Mouse (Mus musculus) CH12.LX (cell line): ENCODE results near the gene Tgfbr1. TPM values are rescaled to one million over a fixed set of nuclear protein-coding genes. Genes with fewer than 3 reads are reported as not detected.

Experiments used
- DNase-seq: peaks from one replicate; pipeline ENCODE4 v3.0.0-alpha.2; 2013; ENCODE audit errors: extremely low read depth
- H3K27ac ChIP-seq: 2 replicates; pipeline ENCODE4 v1.5.1; 2012; ENCODE audit warnings: low read depth, mild to moderate bottlenecking, control low read depth, moderate library complexity; ENCODE audit not compliant: insufficient read depth
- H3K27me3 ChIP-seq: replicated peaks from 2 replicates; pipeline ENCODE3; 2012; ENCODE audit warnings: inconsistent platforms
- H3K36me3 ChIP-seq, 2 experiments: replicated peaks in 1 of 2; 2 replicates each; pipeline versions ENCODE3 to v1.6.1; 2012; ENCODE audit warnings: inconsistent platforms in 1 of 2, low read length in 1 of 2, mild to moderate bottlenecking in 1 of 2, mixed read lengths in 1 of 2, moderate library complexity in 1 of 2; ENCODE audit not compliant: control insufficient read depth in 1 of 2, insufficient read depth in 1 of 2
- H3K4me1 ChIP-seq, 2 experiments: 2 replicates each; pipeline ENCODE4 v1.6.1; 2012; ENCODE audit warnings: inconsistent platforms in 1 of 2, moderate library complexity in 1 of 2; ENCODE audit not compliant: insufficient read depth in 2 of 2, control insufficient read depth in 1 of 2
- H3K4me2 ChIP-seq: 2 replicates; pipeline ENCODE4 v1.6.1; 2012; ENCODE audit warnings: low read depth, mild to moderate bottlenecking, control low read depth; ENCODE audit not compliant: poor library complexity, insufficient read depth, severe bottlenecking
- H3K4me3 ChIP-seq, 3 experiments: fragments of 150-350 bp in 1 of 3; sonication (generic) in 1 of 3; replicated peaks in 1 of 3; 2 replicates each; pipeline versions ENCODE3 to v1.5.1; 2011 to 2012; ENCODE audit warnings: low read depth in 2 of 3, low read length in 2 of 3, mild to moderate bottlenecking in 2 of 3, moderate library complexity in 2 of 3, control low read depth in 1 of 3, improper control_type of control experiment in 1 of 3, inconsistent platforms in 1 of 3, mixed read lengths in 1 of 3; ENCODE audit not compliant: poor library complexity in 1 of 3
- H3K79me2 ChIP-seq: replicated peaks from 2 replicates; pipeline ENCODE4 v1.6.1; 2012; ENCODE audit warnings: mild to moderate bottlenecking, moderate library complexity; ENCODE audit not compliant: control insufficient read depth, poor library complexity, insufficient read depth, severe bottlenecking; ENCODE audit errors: extremely low read depth
- H3K9ac ChIP-seq: 2 replicates; pipeline ENCODE4 v1.6.1; 2012; ENCODE audit warnings: low read depth, mild to moderate bottlenecking, control low read depth, moderate library complexity; ENCODE audit not compliant: insufficient read depth
- H3K9me3 ChIP-seq: replicated peaks from 2 replicates; pipeline ENCODE3; 2012; ENCODE audit warnings: low read length, inconsistent platforms, mixed read lengths
- CTCF ChIP-seq, 2 experiments: IDR thresholded peaks in 1 of 2; conservative IDR thresholded peaks in 1 of 2; 2 replicates each; pipeline ENCODE4 v1.5.1; 2011 to 2012; ENCODE audit warnings: low read depth in 2 of 2, low read length in 2 of 2, improper control_type of control experiment in 1 of 2, inconsistent platforms in 1 of 2, mild to moderate bottlenecking in 1 of 2, moderate library complexity in 1 of 2
- E2F4 ChIP-seq: IDR thresholded peaks from 2 replicates; pipeline ENCODE4 v1.6.1; 2011; ENCODE audit warnings: low read depth, low read length, improper control_type of control experiment; ENCODE audit not compliant: insufficient replicate concordance
- IRF4 ChIP-seq: IDR thresholded peaks from 2 replicates; pipeline ENCODE4 v1.6.1; 2014; ENCODE audit warnings: low read depth, mild to moderate bottlenecking, inconsistent platforms, low read length, improper control_type of control experiment
- JUN ChIP-seq: IDR thresholded peaks from 2 replicates; pipeline ENCODE4 v1.6.1; 2011; ENCODE audit warnings: low read depth, mild to moderate bottlenecking, low read length, improper control_type of control experiment, moderate library complexity; ENCODE audit not compliant: insufficient read depth
- JUND ChIP-seq: conservative IDR thresholded peaks from 2 replicates; pipeline ENCODE4 v1.6.1; 2011; ENCODE audit warnings: low read depth, low read length, improper control_type of control experiment
- MAZ ChIP-seq: IDR thresholded peaks from 2 replicates; pipeline ENCODE4 v1.6.1; 2012; ENCODE audit warnings: low read depth, mild to moderate bottlenecking, inconsistent platforms, low read length, improper control_type of control experiment, moderate library complexity
- MEF2A ChIP-seq: IDR thresholded peaks from 2 replicates; pipeline ENCODE4 v1.6.1; 2014; ENCODE audit warnings: low read depth, mild to moderate bottlenecking, inconsistent platforms, low read length, improper control_type of control experiment, borderline replicate concordance
- MYC ChIP-seq: IDR thresholded peaks from 2 replicates; pipeline ENCODE4 v1.6.1; 2011; ENCODE audit warnings: low read depth, mild to moderate bottlenecking, improper control_type of control experiment, low read length
- POLR2A ChIP-seq: IDR thresholded peaks from 2 replicates; pipeline ENCODE4 v1.6.1; 2011; ENCODE audit warnings: low read depth, mild to moderate bottlenecking, improper control_type of control experiment, low read length
- RAD21 ChIP-seq: IDR thresholded peaks from 2 replicates; pipeline ENCODE4 v1.6.1; 2011; ENCODE audit warnings: low read depth, mild to moderate bottlenecking, low read length, improper control_type of control experiment, moderate library complexity
- RCOR1 ChIP-seq: conservative IDR thresholded peaks from 2 replicates; pipeline ENCODE4 v1.6.1; 2012; ENCODE audit warnings: low read depth, mild to moderate bottlenecking, inconsistent platforms, low read length, improper control_type of control experiment
- SIN3A ChIP-seq: IDR thresholded peaks from 2 replicates; pipeline ENCODE4 v1.6.1; 2012; ENCODE audit warnings: low read length, improper control_type of control experiment, inconsistent platforms
- SMC3 ChIP-seq: IDR thresholded peaks from 2 replicates; pipeline ENCODE4 v1.6.1; 2011; ENCODE audit warnings: low read depth, low read length, improper control_type of control experiment
- USF2 ChIP-seq: conservative IDR thresholded peaks from 2 replicates; pipeline ENCODE4 v1.6.1; 2011; ENCODE audit warnings: low read depth, low read length, improper control_type of control experiment
- ZC3H11A ChIP-seq: IDR thresholded peaks from 2 replicates; pipeline ENCODE4 v1.6.1; 2012; ENCODE audit warnings: low read depth, mild to moderate bottlenecking, inconsistent platforms, low read length, improper control_type of control experiment
- dilution Hi-C: fragments of 300-500 bp; cut with MboI; formaldehyde crosslinking; loops from 2 replicates; pipeline ENCODE4 v1.14.3; 2020; ENCODE audit warnings: low sequenced_read_pairs; ENCODE audit not compliant: extremely low pct_unique_long_range_greater_than_20kb, extremely low pct_ligation_motif_present
- in situ Hi-C: fragments of 300-500 bp; cut with MboI; formaldehyde crosslinking; loops from 3 replicates; pipeline ENCODE4 v1.14.3; 2019; ENCODE audit warnings: low sequenced_read_pairs, low pct_ligation_motif_present, low pct_unique_long_range_greater_than_20kb, mixed read lengths
- polyA plus RNA-seq: library from polyadenylated mRNA; unstranded; fragments of >175 nt; gene quantifications from 2 replicates; pipeline ENCODE4 v1.2.1, GENCODE M21; 2012; ENCODE audit warnings: low read depth; ENCODE audit not compliant: insufficient read length
- total RNA-seq, 2 experiments: library from RNA; depleted of rRNA; stranded (reverse); fragments of 300-350 nt in 1 of 2; fragments of >200 nt in 1 of 2; gene quantifications; 2 replicates each; pipeline ENCODE4 v1.2.3; 2012 to 2014

Tgfbr1 gene
- total and polyA plus RNA-seq, 3 experiments = 3.4 to 8.7 (median 7.0) TPM

- in situ Hi-C loops = no loop called here
- Histone ChIP-seq H3K4me2 (no peak overlapping the region), H3K79me2 (no peaks in the 10 kb centered on the region), H3K9ac (no peak overlapping the region), H3K27me3 (no peaks in the 10 kb centered on the region), H3K4me1 (peaks cover 0 to 3% of the 10 kb centered on the region in 2 experiments; a peak in 1 of 4 replicates), H3K27ac (no peak overlapping the region), H3K9me3 (no peaks in the 10 kb centered on the region), H3K36me3 (no peaks in the 10 kb centered on the region), H3K4me3 (no peak overlapping the region)
- dilution Hi-C loops = no loop called here
- TF ChIP-seq MAZ (no peak), SIN3A (no peak), SMC3 (peak; percentile 44), CTCF (conservative IDR thresholded peaks at IDR 0.05 in 1 of 2, IDR thresholded peaks at IDR 0.05 in 1 of 2; ENCODE audit: low read depth in 2 of 2, low read length in 2 of 2) (peak; percentile 63 to 78), RAD21 (peak; percentile 81)
- DNase-seq = peak; percentile 34
These were observed 66.4 kb downstream of the Tgfbr1 start for GRCm38 (mm10) chr4:47419268-47419973.

GRCm38 (mm10) chr4:47420191-47420590, 67.2 kb downstream of the Tgfbr1 start:
- Histone ChIP-seq H3K27me3 (no peaks in the 10 kb centered on the region), H3K9me3 (no peaks in the 10 kb centered on the region), H3K4me3 (no peak overlapping the region), H3K27ac (no peak overlapping the region), H3K4me2 (no peak overlapping the region), H3K36me3 (no peaks in the 10 kb centered on the region), H3K79me2 (no peaks in the 10 kb centered on the region), H3K4me1 (peaks cover 0 to 8% of the 10 kb centered on the region in 2 experiments; a peak in 2 of 4 replicates), H3K9ac (no peak overlapping the region)
- dilution Hi-C loops = no loop called here
- TF ChIP-seq RCOR1 (no peak), MAZ (no peak), JUND (no peak), USF2 (no peak), MYC (no peak), ZC3H11A (no peak), SMC3 (no peak), MEF2A (no peak)
- in situ Hi-C loops = no loop called here
- DNase-seq = no peak

GRCm38 (mm10) chr4:47422194-47422593, 69.2 kb downstream of the Tgfbr1 start:
- no peak for DNase-seq
- dilution Hi-C loops (no loop called here), in situ Hi-C loops (no loop called here)

More at GRCm38 (mm10) chr4:47422194-47422593, 69.2 kb downstream of the Tgfbr1 start:
- Histone ChIP-seq H3K4me3 (no peak overlapping the region), H3K79me2 (no peaks in the 10 kb centered on the region), H3K9ac (no peak overlapping the region), H3K4me1 (peaks cover 1 to 14% of the 10 kb centered on the region in 2 experiments; a peak in 3 of 4 replicates), H3K9me3 (no peaks in the 10 kb centered on the region), H3K4me2 (no peak overlapping the region), H3K27me3 (no peaks in the 10 kb centered on the region), H3K27ac (no peak overlapping the region), H3K36me3 (no peaks in the 10 kb centered on the region)
- no peak for TF ChIP-seq JUN
- no peak for TF ChIP-seq POLR2A
- no peak for TF ChIP-seq IRF4
- no peak for TF ChIP-seq E2F4
